Mouse (Mus musculus) limb, embryonic 14.5 days (tissue): ENCODE measurements around the gene Itga6. TPM values are rescaled to one million over a fixed set of nuclear protein-coding genes. Genes with fewer than 3 reads are reported as not detected.

ENCODE experiments used
- ATAC-seq: fragments of 200-750 bp; cut with Nextera tagmentation; 2 replicates; pipeline ENCODE4 v1.8.0; 2017; ENCODE audit warnings: low read depth, moderate number of reproducible peaks, moderate TSS enrichment; ENCODE audit not compliant: low FRiP score
- DNase-seq: peaks from one replicate; pipeline ENCODE4 v3.0.0-alpha.2; 2015; ENCODE audit warnings: low spot score
- H3K27ac ChIP-seq: fragments of 300-500 bp; sonication (generic); replicated peaks from 2 replicates; pipeline ENCODE4 v1.5.1; 2014; ENCODE audit warnings: low read depth, mild to moderate bottlenecking, low read length, moderate library complexity, mixed read lengths
- H3K27me3 ChIP-seq: fragments of 300-500 bp; sonication (generic); 2 replicates; pipeline ENCODE4 v1.6.1; 2014; ENCODE audit warnings: low read length, mixed read lengths; ENCODE audit not compliant: control insufficient read depth, insufficient read depth
- H3K36me3 ChIP-seq: fragments of 300-500 bp; sonication (generic); 2 replicates; pipeline ENCODE4 v1.6.1; 2014; ENCODE audit warnings: mild to moderate bottlenecking, low read length, moderate library complexity, mixed read lengths; ENCODE audit not compliant: control insufficient read depth, insufficient read depth
- H3K4me1 ChIP-seq: fragments of 300-500 bp; sonication (generic); 2 replicates; pipeline ENCODE4 v1.6.1; 2014; ENCODE audit warnings: antibody characterized with exemption, low read length, mixed read lengths; ENCODE audit not compliant: control insufficient read depth, insufficient read depth
- H3K4me2 ChIP-seq: fragments of 300-500 bp; sonication (generic); replicated peaks from 2 replicates; pipeline ENCODE4 v1.6.1; 2014; ENCODE audit warnings: low read depth, mild to moderate bottlenecking, low read length, moderate library complexity; ENCODE audit not compliant: severe bottlenecking
- H3K4me3 ChIP-seq: fragments of 300-500 bp; sonication (generic); replicated peaks from 2 replicates; pipeline ENCODE4 v1.5.1; 2014; ENCODE audit warnings: low read length
- H3K9ac ChIP-seq: fragments of 300-500 bp; sonication (generic); 2 replicates; pipeline ENCODE4 v1.6.1; 2014; ENCODE audit warnings: mild to moderate bottlenecking, low read depth, low read length, moderate library complexity; ENCODE audit not compliant: severe bottlenecking
- H3K9me3 ChIP-seq: fragments of 300-500 bp; sonication (generic); 2 replicates; pipeline ENCODE4 v1.6.1; 2016; ENCODE audit warnings: low read length; ENCODE audit not compliant: control insufficient read depth
- POLR2A ChIP-seq: fragments of 200-500 bp; IDR thresholded peaks from 2 replicates; pipeline ENCODE4 v1.8.0; 2012; ENCODE audit warnings: inconsistent platforms, mild to moderate bottlenecking, moderate library complexity, borderline replicate concordance; ENCODE audit not compliant: insufficient read depth, insufficient read length; ENCODE audit errors: extremely low read depth
- WGBS: fragments of 180-500 bp; shearing (Covaris S2); extraction: QIAGEN DNeasy Blood & Tissue Kit; methylation state at CpG from one replicate; pipeline ENCODE4 v1.1.7; 2014; 5-methylcytosine and 5-hydroxymethylcytosine counted together
- polyA plus RNA-seq, 2 experiments: library from polyadenylated mRNA; depleted of rRNA in 1 of 2; stranded (reverse) in 1 of 2; unstranded in 1 of 2; fragments of >200 nt; fragmentation: Nextera tagmentation in 1 of 2; extraction: Ambion mirVana in 1 of 2; gene quantifications; 2 replicates each; pipeline versions ENCODE4 v1.2.1 to v1.2.3; 2012 to 2014

Gene Itga6
- polyA plus RNA-seq, 2 experiments, result 49.2 to 59.1 TPM

DNA sequence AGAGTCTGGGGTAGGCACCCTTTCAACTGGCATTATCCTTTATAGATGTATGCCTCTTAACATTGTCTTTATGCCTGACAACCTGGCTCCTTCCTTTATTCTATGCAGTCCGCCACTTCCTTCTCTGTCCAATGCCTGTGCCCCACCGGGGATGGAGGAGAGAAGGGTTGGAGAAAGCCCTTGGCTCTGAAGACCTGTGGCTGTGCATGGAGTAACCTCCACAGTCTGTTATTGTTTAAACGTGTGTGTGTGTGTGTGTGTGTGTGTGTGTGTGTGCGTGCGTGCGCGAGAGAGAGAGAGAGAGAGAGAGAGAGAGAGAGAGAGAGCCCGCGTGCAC, 67.6 kb downstream of the Itga6 start:
- Histone ChIP-seq H3K27ac (no peak overlapping the region), H3K27me3 (no peaks in the 10 kb centered on the region), H3K9me3 (no peaks in the 10 kb centered on the region), H3K4me1 (peaks cover 12% of the 10 kb centered on the region; the same call in 1 of the 2 replicates), H3K9ac (no peak overlapping the region), H3K4me2 (no peak overlapping the region), H3K36me3 (no peaks in the 10 kb centered on the region), H3K4me3 (no peak overlapping the region)
- WGBS, result 66% methylated on average over 3 of the region's 9 CpGs
- no peak for DNase-seq
- ATAC-seq, result no peak
- no peak for TF ChIP-seq POLR2A

DNA sequence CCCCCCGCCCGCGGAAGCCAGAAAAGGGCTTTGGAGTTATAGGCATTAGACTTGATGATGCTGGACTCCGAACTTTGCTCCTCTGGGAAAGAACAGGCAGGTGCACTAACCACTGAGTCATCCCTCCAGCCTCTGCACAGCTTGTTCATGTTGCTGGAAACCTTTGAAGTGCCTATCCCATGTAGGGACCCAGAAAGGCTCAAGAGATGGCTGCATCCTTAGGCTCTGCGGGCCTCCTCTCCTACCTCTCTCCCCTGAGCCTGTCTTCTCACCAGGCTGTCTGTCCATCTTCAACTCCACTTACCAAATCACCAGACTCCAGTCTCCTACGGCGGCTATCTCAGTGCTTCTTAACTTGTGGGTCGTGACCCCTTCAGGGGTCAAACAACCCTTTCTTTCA, 68.0 kb downstream of the Itga6 start:
- H3K4me3 ChIP-seq, result no peak overlapping the region
- no peak overlapping the region for H3K9ac ChIP-seq
- no peak for ATAC-seq
- H3K27me3 ChIP-seq, result no peaks in the 10 kb centered on the region
- DNase-seq, result no peak
- H3K4me2 ChIP-seq, result no peak overlapping the region
- H3K36me3 ChIP-seq, result no peaks in the 10 kb centered on the region
- no peaks in the 10 kb centered on the region for H3K9me3 ChIP-seq
- H3K27ac ChIP-seq, result no peak overlapping the region
- no peak for TF ChIP-seq POLR2A
- WGBS, result 68% methylated on average over 6 of the region's 8 CpGs
- H3K4me1 ChIP-seq, result peaks cover 12% of the 10 kb centered on the region; the same call in 1 of the 2 replicates

DNA sequence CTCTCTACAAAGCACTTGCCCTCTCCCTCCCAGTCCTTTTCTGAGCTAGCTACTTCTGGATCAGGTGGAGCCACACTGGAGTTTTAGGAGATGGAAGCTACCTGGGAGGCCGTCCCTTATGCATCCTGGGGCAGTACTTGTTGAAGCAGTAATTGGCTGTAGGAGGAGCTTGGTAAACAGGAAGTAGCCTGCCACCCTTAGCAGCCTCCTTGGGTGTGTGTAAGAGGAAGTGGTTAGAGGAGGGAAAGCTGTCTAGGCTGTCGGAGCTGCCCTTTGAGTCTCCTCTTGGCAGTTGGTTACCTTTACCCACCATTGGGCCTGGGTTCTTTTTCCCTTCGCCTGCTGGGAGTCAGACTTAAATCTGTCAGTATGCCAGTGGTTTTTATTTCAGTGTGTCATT, 68.6 kb downstream of the Itga6 start:
- Histone ChIP-seq H3K27me3 (no peaks in the 10 kb centered on the region; the same call in 1 of the 2 replicates), H3K9ac (no peak overlapping the region), H3K4me3 (no peak overlapping the region), H3K4me1 (peaks cover 12% of the 10 kb centered on the region; the same call in 1 of the 2 replicates), H3K27ac (no peak overlapping the region), H3K9me3 (no peaks in the 10 kb centered on the region), H3K36me3 (no peaks in the 10 kb centered on the region), H3K4me2 (no peak overlapping the region)
- DNase-seq (no peak), ATAC-seq (no peak)
- TF ChIP-seq POLR2A, result no peak
- WGBS, result 43% methylated on average over 3 of the region's 3 CpGs

DNA sequence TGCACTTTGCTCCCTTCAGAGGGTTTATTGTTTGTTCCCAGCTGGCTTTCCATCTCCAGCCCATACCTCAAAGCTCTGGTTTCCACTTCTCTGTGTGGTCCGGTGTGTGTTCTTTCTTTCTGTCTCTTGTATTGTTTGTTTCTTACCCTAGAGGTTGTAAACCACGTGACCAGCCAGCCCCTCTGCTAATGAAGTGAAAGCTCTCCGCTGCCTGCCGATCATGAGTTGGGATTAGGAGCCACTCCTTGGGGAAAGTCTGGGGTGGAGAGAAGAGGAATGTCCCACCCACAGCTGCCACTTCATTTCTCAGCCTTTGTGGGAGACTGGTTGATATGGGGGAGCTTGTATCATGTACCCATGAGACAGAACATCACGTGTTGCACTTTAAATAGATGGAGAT, 69.9 kb downstream of the Itga6 start:
- Histone ChIP-seq H3K4me2 (no peak overlapping the region), H3K27me3 (no peaks in the 10 kb centered on the region; the same call in 1 of the 2 replicates), H3K4me1 (peaks cover 12% of the 10 kb centered on the region; the same call in 1 of the 2 replicates)

DNA sequence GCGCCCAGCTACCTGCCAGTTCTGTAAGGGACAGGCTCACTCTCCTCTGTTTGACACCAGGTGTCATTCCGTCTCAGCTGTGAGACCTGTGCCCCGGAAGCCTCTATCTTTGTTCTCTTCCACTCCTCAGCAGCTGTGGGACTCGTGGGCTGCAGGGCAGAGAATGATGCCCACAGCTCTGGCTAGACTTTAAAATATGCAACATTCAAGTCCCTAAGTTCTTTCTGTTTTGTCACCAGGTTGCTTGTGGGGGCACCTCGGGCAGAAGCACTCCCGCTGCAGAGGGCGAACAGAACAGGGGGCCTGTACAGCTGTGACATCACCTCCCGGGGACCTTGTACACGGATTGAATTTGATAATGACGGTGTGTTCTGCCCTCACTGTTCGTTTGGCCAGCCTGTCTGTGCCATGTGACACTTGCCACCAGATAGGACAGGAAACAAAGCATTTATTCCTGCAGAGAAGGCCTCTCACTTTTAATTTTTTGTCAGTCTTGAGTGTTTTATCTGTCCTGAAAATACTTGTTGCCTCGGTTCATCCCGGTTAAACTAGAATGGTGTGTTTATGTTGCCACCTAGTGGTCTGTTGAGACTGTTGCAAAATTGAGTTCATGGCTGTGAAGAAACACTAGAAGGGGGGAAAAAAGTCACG, 71.1 kb downstream of the Itga6 start:
- H3K4me3 ChIP-seq, result no peak overlapping the region
- no peaks in the 10 kb centered on the region for H3K36me3 ChIP-seq
- H3K27me3 ChIP-seq, result no peaks in the 10 kb centered on the region; the same call in 1 of the 2 replicates
- ATAC-seq (no peak), DNase-seq (peak; percentile 80)
- 33% methylated on average over 14 of the region's 14 CpGs for WGBS
- no peak for TF ChIP-seq POLR2A
- H3K9ac ChIP-seq, result no peak overlapping the region
- no peak overlapping the region for H3K4me2 ChIP-seq
- H3K9me3 ChIP-seq, result no peaks in the 10 kb centered on the region
- H3K27ac ChIP-seq, result no peak overlapping the region
- peaks cover 12% of the 10 kb centered on the region; the same call in 1 of the 2 replicates for H3K4me1 ChIP-seq

More for the DNA sequence above, 69.9 kb downstream of the Itga6 start:
- Histone ChIP-seq H3K4me3 (no peak overlapping the region), H3K27ac (no peak overlapping the region), H3K36me3 (no peaks in the 10 kb centered on the region), H3K9me3 (no peaks in the 10 kb centered on the region), H3K9ac (no peak overlapping the region)
- WGBS, result 19% methylated on average over 5 of the region's 5 CpGs
- DNase-seq, result no peak
- no peak for TF ChIP-seq POLR2A
- no peak for ATAC-seq
